Mouse (Mus musculus) hindbrain, embryonic 12.5 days (tissue): ENCODE data around the gene Frmpd4. TPM values are rescaled to one million over a fixed set of nuclear protein-coding genes. Genes with fewer than 3 reads are reported as not detected.

Source experiments
- ATAC-seq: fragments of 200-750 bp; cut with Nextera tagmentation; 2 replicates; pipeline ENCODE4 v1.8.0; 2017; ENCODE audit warnings: moderate TSS enrichment; ENCODE audit not compliant: low FRiP score
- H3K27ac ChIP-seq: fragments of 300-500 bp; sonication (generic); 2 replicates; pipeline ENCODE4 v1.5.1; 2016; ENCODE audit warnings: mild to moderate bottlenecking
- H3K27me3 ChIP-seq: fragments of 300-500 bp; sonication (generic); 2 replicates; pipeline ENCODE4 v1.6.1; 2016; ENCODE audit warnings: mild to moderate bottlenecking
- H3K36me3 ChIP-seq: fragments of 300-500 bp; sonication (generic); 2 replicates; pipeline ENCODE4 v1.6.1; 2016; ENCODE audit warnings: mild to moderate bottlenecking
- H3K4me1 ChIP-seq: fragments of 300-500 bp; sonication (generic); 2 replicates; pipeline ENCODE4 v1.6.1; 2016
- H3K4me2 ChIP-seq: fragments of 300-500 bp; sonication (generic); replicated peaks from 2 replicates; pipeline ENCODE4 v1.6.1; 2016; ENCODE audit warnings: mild to moderate bottlenecking
- H3K4me3 ChIP-seq: fragments of 300-500 bp; sonication (generic); 2 replicates; pipeline ENCODE4 v1.5.1; 2016; ENCODE audit warnings: mild to moderate bottlenecking
- H3K9ac ChIP-seq: fragments of 300-500 bp; sonication (generic); 2 replicates; pipeline ENCODE4 v1.6.1; 2016; ENCODE audit warnings: mild to moderate bottlenecking, moderate library complexity
- H3K9me3 ChIP-seq: fragments of 300-500 bp; sonication (generic); replicated peaks from 2 replicates; pipeline ENCODE4 v1.6.1; 2016; ENCODE audit warnings: mild to moderate bottlenecking
- WGBS: fragments of 180-500 bp; shearing (Covaris S2); methylation state at CpG from one replicate; pipeline ENCODE4 v1.1.7; 2016; 5-methylcytosine and 5-hydroxymethylcytosine counted together
- polyA plus RNA-seq: library from polyadenylated mRNA; unstranded; fragments of >200 nt; fragmentation: Nextera tagmentation; extraction: Ambion mirVana; gene quantifications from 2 replicates; pipeline ENCODE4 v1.2.1, GENCODE M21; 2016

The Frmpd4 gene
- 0.46 and 0.54 TPM in 2 replicates for polyA plus RNA-seq

DNA sequence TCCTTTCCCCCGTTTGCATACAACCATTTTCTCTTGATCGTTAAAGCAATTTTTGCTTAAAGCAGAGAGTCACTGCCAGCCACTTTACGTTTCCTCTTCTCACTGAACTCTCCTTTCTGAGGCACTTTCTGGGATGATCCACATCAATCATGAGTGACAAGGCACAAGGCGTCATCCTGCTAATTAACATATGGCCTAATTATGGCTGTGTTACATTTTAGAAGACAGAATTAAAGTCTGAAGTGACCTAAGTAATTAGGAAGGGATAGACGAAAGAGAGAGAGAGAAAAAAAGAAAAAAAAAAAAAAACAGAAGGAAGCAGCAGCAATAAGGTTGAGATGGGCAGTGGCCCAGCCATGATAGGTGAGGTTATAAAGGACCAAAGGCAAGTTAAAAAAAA lies at the start of gene Frmpd4:
Frmpd4 (minus strand) TSS at position 101 of the 400 bp plus-strand sequence.
- WGBS = 78% methylated on average over 5 of the region's 5 CpGs

DNA sequence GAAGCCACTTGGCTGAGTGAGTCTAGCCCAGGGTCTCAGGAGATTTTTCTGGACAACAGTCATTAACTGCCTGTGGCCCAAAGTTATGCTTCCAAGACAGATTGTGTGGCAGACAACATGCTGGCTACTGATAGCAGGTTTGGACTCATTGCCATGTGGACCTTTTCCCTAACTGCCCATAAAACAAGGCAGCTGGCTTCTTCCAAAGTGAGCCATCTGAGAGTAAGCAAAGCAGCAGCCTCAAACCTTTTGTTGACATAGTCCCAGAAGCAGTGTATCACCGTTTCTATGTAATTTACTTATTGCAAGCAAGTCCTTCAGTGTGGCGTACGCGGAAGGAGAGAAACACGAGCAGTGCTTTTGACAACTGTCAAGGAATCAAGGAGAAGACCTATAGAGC lies 18.2 kb upstream of the Frmpd4 start:
- no peak for ATAC-seq
- H3K4me3 ChIP-seq = no peak overlapping the region
- H3K27ac ChIP-seq = no peak overlapping the region
- no peak overlapping the region for H3K9ac ChIP-seq
- no peaks in the 10 kb centered on the region for H3K4me1 ChIP-seq
- H3K4me2 ChIP-seq = no peak overlapping the region
- H3K36me3 ChIP-seq = no peaks in the 10 kb centered on the region
- H3K27me3 ChIP-seq = peaks cover 20% of the 10 kb centered on the region
- WGBS = 78% methylated on average over 5 of the region's 5 CpGs
- no peaks in the 10 kb centered on the region for H3K9me3 ChIP-seq

More for the DNA sequence above, at the start of gene Frmpd4:
- H3K27ac ChIP-seq = no peak within 1 kb of the TSS
- no peaks in the 10 kb centered on the region for H3K4me1 ChIP-seq
- no peak within 1 kb of the TSS for H3K4me2 ChIP-seq
- H3K4me3 ChIP-seq = no peak within 1 kb of the TSS
- H3K27me3 ChIP-seq = peaks cover 9% of the 10 kb centered on the region
- no peak within 1 kb of the TSS for H3K9ac ChIP-seq
- no peak for ATAC-seq
- no peaks in the 10 kb centered on the region for H3K36me3 ChIP-seq
- H3K9me3 ChIP-seq = no peaks in the 10 kb centered on the region

DNA sequence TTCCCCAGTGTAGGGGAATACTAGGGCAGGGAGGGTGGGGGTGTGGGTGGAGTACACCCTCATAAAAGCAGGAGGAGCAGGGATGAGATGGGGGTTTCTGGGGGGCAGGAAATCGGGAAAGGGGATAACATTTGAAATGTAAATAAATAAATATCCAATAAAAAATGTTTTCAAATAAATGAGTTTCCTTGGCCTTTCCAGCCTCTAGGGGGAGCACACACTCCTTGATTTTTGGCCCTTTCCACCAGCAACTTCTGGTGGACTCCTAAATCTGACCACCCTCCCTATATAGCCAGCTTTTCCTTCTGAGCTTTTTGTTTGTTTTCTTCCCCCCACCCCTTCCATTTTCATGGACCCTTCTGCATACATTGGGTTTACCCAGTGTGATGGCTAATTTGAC lies 7.3 kb upstream of the Frmpd4 start:
- no peaks in the 10 kb centered on the region for H3K36me3 ChIP-seq

DNA sequence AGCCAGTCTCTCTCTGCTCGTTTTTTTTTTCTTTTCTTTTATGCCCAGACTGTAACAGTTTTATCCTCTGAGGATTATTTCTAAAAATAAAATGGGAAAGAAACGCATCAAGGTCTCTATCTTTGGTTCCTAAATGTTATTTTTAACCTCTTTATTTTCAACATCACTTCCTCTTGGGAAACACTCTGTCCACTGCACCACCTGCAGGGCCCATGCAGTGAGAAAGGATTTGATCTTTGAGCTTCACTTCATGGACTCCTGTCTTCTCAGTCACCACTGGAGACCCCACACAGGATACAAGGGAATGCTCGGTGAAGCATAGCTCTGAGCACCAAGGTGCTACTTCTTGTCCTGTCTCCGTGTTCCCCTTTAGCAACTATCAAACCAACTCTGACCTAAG lies 5.2 kb downstream of the Frmpd4 start:
- H3K9me3 ChIP-seq = no peaks in the 10 kb centered on the region
- no peak for ATAC-seq
- WGBS = 76% methylated on average over 4 of the region's 4 CpGs
- no peak overlapping the region for H3K27ac ChIP-seq
- H3K9ac ChIP-seq = no peak overlapping the region
- H3K4me3 ChIP-seq = no peak overlapping the region
- H3K4me1 ChIP-seq = no peaks in the 10 kb centered on the region
- H3K4me2 ChIP-seq = no peak overlapping the region
- peaks cover 15% of the 10 kb centered on the region for H3K27me3 ChIP-seq
- no peaks in the 10 kb centered on the region for H3K36me3 ChIP-seq

More for the DNA sequence above, 7.3 kb upstream of the Frmpd4 start:
- H3K27ac ChIP-seq = no peak overlapping the region
- H3K9me3 ChIP-seq = no peaks in the 10 kb centered on the region
- H3K27me3 ChIP-seq = peaks cover 4% of the 10 kb centered on the region; the same call in 1 of the 2 replicates
- 45% methylated on average over 1 of the region's 1 CpGs for WGBS
- no peak for ATAC-seq
- H3K9ac ChIP-seq = no peak overlapping the region
- H3K4me3 ChIP-seq = no peak overlapping the region
- no peaks in the 10 kb centered on the region for H3K4me1 ChIP-seq
- no peak overlapping the region for H3K4me2 ChIP-seq

DNA sequence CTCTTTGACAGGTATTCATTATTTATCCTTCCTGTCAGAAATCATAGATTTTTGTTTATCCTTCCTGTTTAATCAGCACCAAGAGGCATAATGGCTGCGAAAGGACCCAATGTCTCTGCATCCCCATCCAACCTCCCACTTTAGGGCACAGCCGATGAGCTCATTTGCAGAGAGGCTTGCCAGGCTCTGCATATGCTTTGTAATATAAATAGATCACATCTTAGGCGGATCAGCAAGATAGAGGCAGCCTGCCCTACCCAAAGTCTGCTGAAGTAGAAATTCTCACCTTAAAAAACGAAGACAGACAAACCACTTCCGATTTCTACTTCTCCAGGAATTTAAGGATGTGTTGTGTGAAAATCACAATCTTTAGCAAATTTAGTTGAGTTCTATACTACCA lies 7.8 kb downstream of the Frmpd4 start:
- no peak overlapping the region for H3K9ac ChIP-seq
- no peak overlapping the region for H3K4me2 ChIP-seq
- H3K9me3 ChIP-seq = no peaks in the 10 kb centered on the region
- no peak overlapping the region for H3K27ac ChIP-seq
- ATAC-seq = no peak
- no peak overlapping the region for H3K4me3 ChIP-seq
- no peaks in the 10 kb centered on the region for H3K4me1 ChIP-seq
- 83% methylated on average over 5 of the region's 5 CpGs for WGBS
- peaks cover 17% of the 10 kb centered on the region for H3K27me3 ChIP-seq
- H3K36me3 ChIP-seq = no peaks in the 10 kb centered on the region

DNA sequence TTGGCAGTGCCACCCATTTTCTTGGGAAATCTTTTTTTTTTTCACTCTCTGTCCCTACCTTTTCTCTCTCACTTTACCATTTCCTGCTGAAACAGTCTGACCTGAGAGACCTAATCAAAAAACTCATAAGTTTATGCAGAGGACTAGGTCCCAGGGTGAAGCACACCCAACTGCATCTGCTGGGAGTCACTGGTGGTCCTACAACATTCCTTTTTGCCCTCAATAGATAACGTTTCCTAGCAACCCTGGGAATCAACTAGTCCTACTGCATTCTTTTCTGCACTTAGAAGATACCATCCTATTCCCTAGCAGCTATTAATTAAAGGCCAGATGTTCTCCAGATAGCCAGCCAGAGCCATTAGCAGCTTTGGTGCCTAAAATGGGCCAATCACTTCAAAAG lies 71.8 kb downstream of the Frmpd4 start:
- whole genome bisulfite sequencing = 70% methylated on average over 1 of the region's 1 CpGs
- Histone ChIP-seq H3K36me3 (no peaks in the 10 kb centered on the region), H3K4me2 (no peak overlapping the region), H3K27me3 (peaks cover 3% of the 10 kb centered on the region; the same call in 1 of the 2 replicates), H3K4me1 (no peaks in the 10 kb centered on the region), H3K9me3 (no peaks in the 10 kb centered on the region; the same call in 1 of the 2 replicates), H3K4me3 (no peak overlapping the region), H3K9ac (no peak overlapping the region), H3K27ac (no peak overlapping the region)
- ATAC-seq = no peak

DNA sequence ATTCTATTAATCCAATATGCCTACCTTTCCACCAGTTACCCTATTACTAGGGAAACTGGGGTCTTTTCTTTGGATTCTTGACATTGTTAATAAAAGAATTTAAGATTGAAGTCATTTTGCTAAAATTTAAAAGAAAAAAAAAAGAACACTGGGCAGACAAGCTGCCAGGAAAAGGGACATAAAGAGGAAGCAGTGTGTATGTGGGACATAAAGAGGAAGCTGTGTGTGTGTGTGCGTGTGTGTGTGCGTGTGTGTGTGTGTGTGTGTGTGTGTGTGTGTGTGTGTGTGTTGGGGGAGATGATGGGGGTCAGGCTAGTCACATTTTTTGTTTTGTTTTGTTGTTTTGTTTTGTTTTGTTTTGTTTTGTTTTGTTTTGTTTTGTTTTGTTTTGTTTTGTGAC lies 121.8 kb downstream of the Frmpd4 start:
- 86% methylated on average over 1 of the region's 2 CpGs for WGBS
- H3K4me2 ChIP-seq = no peak overlapping the region
- H3K9ac ChIP-seq = no peak overlapping the region
- H3K36me3 ChIP-seq = no peaks in the 10 kb centered on the region
- no peak overlapping the region for H3K4me3 ChIP-seq
- no peaks in the 10 kb centered on the region for H3K9me3 ChIP-seq
- ATAC-seq = no peak
- H3K4me1 ChIP-seq = no peaks in the 10 kb centered on the region
- no peak overlapping the region for H3K27ac ChIP-seq
- peaks cover 5% of the 10 kb centered on the region; the same call in 1 of the 2 replicates for H3K27me3 ChIP-seq

DNA sequence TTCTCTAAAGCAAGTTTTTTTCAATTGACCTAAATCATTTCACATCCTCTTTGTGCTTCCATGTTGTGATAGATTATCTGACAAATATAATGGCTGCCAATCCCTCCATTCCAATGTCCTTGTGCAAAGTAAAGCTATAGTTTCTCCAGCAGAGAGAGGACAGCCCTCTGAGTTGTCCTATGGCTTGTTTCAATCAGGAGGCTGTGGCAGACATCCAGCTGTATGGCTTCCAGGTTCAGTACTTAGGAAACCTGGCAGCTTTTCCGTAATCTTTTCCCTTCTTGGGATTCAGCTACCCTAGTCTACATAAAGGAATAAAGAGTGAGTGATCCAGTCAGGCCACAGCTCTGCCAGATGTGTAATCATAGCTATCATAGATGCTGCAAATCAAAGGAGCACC lies 145.8 kb downstream of the Frmpd4 start:
- WGBS = 87% methylated on average over 1 of the region's 1 CpGs
- Histone ChIP-seq H3K36me3 (no peaks in the 10 kb centered on the region), H3K9me3 (no peaks in the 10 kb centered on the region), H3K27ac (no peak overlapping the region), H3K4me1 (no peaks in the 10 kb centered on the region), H3K27me3 (peaks cover 7% of the 10 kb centered on the region; the same call in 1 of the 2 replicates), H3K4me3 (no peak overlapping the region), H3K4me2 (no peak overlapping the region), H3K9ac (no peak overlapping the region)
- no peak for ATAC-seq

DNA sequence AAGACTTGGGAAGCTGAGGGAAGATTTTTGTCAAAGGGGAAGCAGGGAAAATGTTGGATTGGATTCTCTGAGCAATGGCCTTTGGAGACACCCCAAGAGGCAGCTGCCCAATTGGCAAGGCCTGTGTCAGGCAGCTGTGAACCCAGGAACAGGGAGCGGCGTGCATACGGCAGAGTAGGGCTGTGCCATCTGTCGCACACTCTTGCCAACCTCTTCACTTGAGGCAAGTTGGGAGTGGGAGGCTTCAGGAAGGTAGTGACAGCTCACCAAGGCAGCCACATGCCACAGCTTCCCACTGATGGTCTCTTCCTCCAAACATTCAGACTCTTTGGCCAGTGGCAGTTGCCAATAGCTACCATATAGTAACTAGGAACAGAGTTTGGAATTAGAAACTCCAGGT lies 147.2 kb downstream of the Frmpd4 start:
- Histone ChIP-seq H3K36me3 (no peaks in the 10 kb centered on the region), H3K4me2 (no peak overlapping the region), H3K4me3 (no peak overlapping the region), H3K4me1 (no peaks in the 10 kb centered on the region), H3K27me3 (peaks cover 14% of the 10 kb centered on the region; the same call in 1 of the 2 replicates), H3K9ac (no peak overlapping the region), H3K27ac (no peak overlapping the region), H3K9me3 (no peaks in the 10 kb centered on the region)
- 95% methylated on average over 4 of the region's 4 CpGs for WGBS
- no peak for ATAC-seq

DNA sequence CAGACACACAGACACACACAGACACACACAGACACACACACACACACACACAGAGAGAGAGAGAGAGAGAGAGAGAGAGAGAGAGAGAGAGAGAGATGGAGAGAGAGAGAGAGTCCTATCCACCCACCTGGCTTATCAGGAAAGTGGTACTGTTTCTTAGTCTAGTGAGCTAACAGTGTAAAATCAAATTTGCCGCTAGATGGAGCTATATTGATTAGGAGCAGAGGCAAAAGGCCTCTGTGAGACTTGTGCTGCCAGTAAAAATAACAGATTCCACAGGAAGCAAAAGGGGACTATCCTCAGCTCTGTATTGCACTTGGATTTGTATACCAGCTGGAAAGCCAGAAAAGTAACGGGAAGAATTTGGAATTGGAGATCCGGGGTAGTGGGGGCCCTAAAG lies 161.6 kb downstream of the Frmpd4 start:
- Histone ChIP-seq H3K27me3 (no peaks in the 10 kb centered on the region; the same call in 1 of the 2 replicates), H3K9ac (no peak overlapping the region), H3K27ac (no peak overlapping the region), H3K4me2 (no peak overlapping the region), H3K4me1 (no peaks in the 10 kb centered on the region), H3K4me3 (no peak overlapping the region), H3K36me3 (no peaks in the 10 kb centered on the region), H3K9me3 (no peaks in the 10 kb centered on the region)
- no peak for ATAC-seq
- WGBS = 21% methylated on average over 3 of the region's 3 CpGs

DNA sequence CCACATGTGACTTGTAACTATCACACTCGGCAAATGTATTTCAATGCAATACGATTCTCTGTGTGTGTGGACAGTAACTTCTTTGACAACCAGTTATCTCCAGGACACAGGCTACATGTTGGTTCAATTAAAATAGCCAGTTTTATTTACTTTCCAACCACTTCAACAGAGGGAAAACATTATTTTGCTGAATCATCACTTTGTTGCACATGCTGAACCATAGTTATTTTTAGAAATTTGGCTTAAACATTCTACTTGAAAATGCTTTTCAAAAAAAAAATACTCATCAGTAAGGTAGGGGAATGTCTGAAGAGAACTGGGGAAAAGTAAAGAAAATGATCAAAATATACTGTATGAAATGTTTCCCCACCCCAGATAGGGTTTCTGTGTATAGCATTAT lies 173.5 kb downstream of the Frmpd4 start:
- Histone ChIP-seq H3K27ac (no peak overlapping the region), H3K4me1 (no peaks in the 10 kb centered on the region), H3K4me2 (no peak overlapping the region), H3K36me3 (no peaks in the 10 kb centered on the region), H3K4me3 (no peak overlapping the region), H3K9me3 (no peaks in the 10 kb centered on the region), H3K27me3 (no peaks in the 10 kb centered on the region; the same call in 1 of the 2 replicates), H3K9ac (no peak overlapping the region)
- ATAC-seq = no peak
- WGBS = 84% methylated on average over 2 of the region's 2 CpGs

DNA sequence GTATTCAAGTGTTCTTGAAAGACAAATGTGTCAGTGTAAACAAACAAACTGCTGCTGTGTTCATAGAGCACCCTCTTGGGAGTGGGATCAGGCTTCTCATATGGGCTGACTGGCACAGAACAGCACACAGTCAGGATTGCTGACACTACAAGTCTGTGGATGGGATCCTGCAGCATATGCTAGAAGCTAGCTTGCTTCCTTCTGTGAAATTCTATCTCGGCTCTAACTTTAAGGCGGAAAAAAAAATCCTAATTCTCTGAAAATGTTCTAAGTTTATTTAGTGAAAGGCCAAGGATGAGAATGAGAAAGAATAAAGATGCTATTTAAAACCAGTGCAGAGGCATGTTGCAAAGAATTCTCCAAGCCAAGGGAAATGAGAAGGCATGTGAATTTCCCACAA lies 226.6 kb downstream of the Frmpd4 start:
- 87% methylated on average over 2 of the region's 2 CpGs for WGBS

DNA sequence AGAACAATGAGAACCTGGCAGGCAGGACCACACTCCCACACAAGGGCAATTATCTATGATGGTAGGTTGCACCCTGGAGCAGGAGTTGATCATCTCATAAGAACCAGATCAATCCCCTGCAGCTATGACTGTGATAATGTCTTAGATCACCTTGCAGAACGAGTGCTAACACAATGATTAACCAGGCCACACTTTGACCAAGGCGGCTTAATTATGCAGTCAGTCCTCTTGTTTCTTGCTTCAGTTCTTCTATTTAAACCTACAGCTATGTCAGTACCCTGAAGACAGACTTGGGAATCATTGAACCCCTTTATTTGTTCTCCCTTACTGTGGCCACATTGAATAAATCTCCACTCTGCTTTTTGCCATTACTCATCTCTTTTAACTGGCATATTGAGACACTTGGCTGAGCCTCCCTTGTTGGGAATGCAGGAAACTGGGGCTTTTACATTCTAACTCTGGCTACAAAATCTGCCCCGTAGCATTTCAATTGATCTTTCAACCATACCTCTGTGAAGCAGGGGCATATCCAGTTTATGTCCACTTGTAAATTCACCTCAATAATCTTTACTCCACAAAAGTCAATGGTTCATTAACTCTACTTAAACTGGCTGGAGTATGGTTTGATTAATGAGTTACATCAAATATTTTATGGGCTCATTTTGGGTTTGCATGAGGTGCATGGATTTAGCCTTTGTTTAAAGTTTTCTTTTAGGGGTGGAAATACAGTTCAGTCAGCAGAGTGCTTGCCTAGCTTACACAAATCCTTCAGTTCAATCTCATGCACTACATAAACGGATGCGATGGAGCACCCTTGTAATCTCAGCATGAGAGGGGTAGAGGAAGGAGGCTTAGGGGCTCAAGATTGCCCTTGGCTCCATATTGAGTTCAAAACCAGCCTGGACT lies 227.5 kb downstream of the Frmpd4 start:
- H3K27me3 ChIP-seq = peaks cover 13% of the 10 kb centered on the region; the same call in 1 of the 2 replicates
- H3K36me3 ChIP-seq = no peaks in the 10 kb centered on the region
- H3K27ac ChIP-seq = no peak overlapping the region
- H3K4me3 ChIP-seq = no peak overlapping the region
- no peak overlapping the region for H3K9ac ChIP-seq
- no peak for ATAC-seq
- H3K4me1 ChIP-seq = no peaks in the 10 kb centered on the region
- H3K9me3 ChIP-seq = no peaks in the 10 kb centered on the region
- H3K4me2 ChIP-seq = no peak overlapping the region
- 74% methylated on average over 5 of the region's 5 CpGs for WGBS

More for the DNA sequence above, 226.6 kb downstream of the Frmpd4 start:
- Histone ChIP-seq H3K36me3 (no peaks in the 10 kb centered on the region), H3K4me1 (no peaks in the 10 kb centered on the region), H3K27me3 (peaks cover 15% of the 10 kb centered on the region; the same call in 1 of the 2 replicates), H3K4me3 (no peak overlapping the region), H3K4me2 (no peak overlapping the region), H3K27ac (no peak overlapping the region), H3K9me3 (no peaks in the 10 kb centered on the region), H3K9ac (no peak overlapping the region)
- no peak for ATAC-seq
